In genomic region chr5:141139361-141139912, GRCm38 (mm10) we compare ENCODE assay signal across 9 mouse cellular contexts.
DNase-seq lines count a peak whose midpoint lies in the region; ATAC-seq lines count a peak whose summit lies in the region.
"Had no signal": no experiment of that assay in that cellular context is flagged by ENCODE, and none has a peak within 500 bp of the region (broad histone marks: within the 10 kb centered on the region; RNA-seq: fewer than 3 reads in every experiment).

No protein-coding gene starts in this region.

- H3K4me2 ChIP-seq in hindbrain, embryonic 11.5 days (replicated peaks; ENCODE audit: low read depth, low read length), result no peak overlapping the region
- peak overlapping the region; percentile 27 for H3K4me2 ChIP-seq in embryonic facial prominence, embryonic 14.5 days (ENCODE audit: low read depth, low read length)
- H3K4me2 ChIP-seq in hindbrain, embryonic 12.5 days (replicated peaks), result peak overlapping the region; percentile 31; the same call in 1 of the 2 replicates
- peak overlapping the region; percentile 45 for H3K4me2 ChIP-seq in midbrain, embryonic 14.5 days (ENCODE audit: low read length)

- H3K27me3 ChIP-seq in hindbrain, embryonic 11.5 days (ENCODE audit: control insufficient read depth, insufficient read depth, low read length), result no peaks in the 10 kb centered on the region
- H3K27me3 ChIP-seq in hindbrain, embryonic 10.5 days (ENCODE audit: insufficient read depth, poor library complexity, severe bottlenecking), result no peaks in the 10 kb centered on the region
- no peaks in the 10 kb centered on the region for H3K27me3 ChIP-seq in embryonic facial prominence, embryonic 14.5 days (replicated peaks; ENCODE audit: control insufficient read depth, insufficient read depth, low read length)
- no peaks in the 10 kb centered on the region for H3K27me3 ChIP-seq in hindbrain, embryonic 12.5 days
- no peaks in the 10 kb centered on the region for H3K27me3 ChIP-seq in midbrain, embryonic 14.5 days (ENCODE audit: control insufficient read depth, insufficient read depth, low read length)

- no peak overlapping the region for H3K4me3 ChIP-seq in hindbrain, embryonic 11.5 days (ENCODE audit: low read depth, low read length)
- H3K4me3 ChIP-seq in hindbrain, embryonic 10.5 days, result no peak overlapping the region
- no peak overlapping the region for H3K4me3 ChIP-seq in embryonic facial prominence, embryonic 14.5 days (ENCODE audit: low read depth, low read length)
- H3K4me3 ChIP-seq in hindbrain, embryonic 12.5 days, result no peak overlapping the region
- H3K4me3 ChIP-seq in midbrain, embryonic 14.5 days (replicated peaks; ENCODE audit: low read depth, low read length), result no peak overlapping the region

- no peak for ATAC-seq in hindbrain, embryonic 11.5 days (ENCODE audit: low FRiP score)
- ATAC-seq in embryonic facial prominence, embryonic 14.5 days (ENCODE audit: low read depth), result peak; percentile 63; the same call in 1 of the 2 replicates
- no peak for ATAC-seq in hindbrain, embryonic 12.5 days (ENCODE audit: low FRiP score)
- ATAC-seq in midbrain, embryonic 14.5 days (ENCODE audit: low FRiP score, low TSS enrichment), result no peak
- ATAC-seq in activated CD4-positive, CD25-positive, alpha-beta regulatory T cell, adult 4 months, result no peak

- no peak overlapping the region for H3K9ac ChIP-seq in hindbrain, embryonic 11.5 days (ENCODE audit: low read depth, low read length)
- H3K9ac ChIP-seq in embryonic facial prominence, embryonic 14.5 days (ENCODE audit: low read depth, low read length), result no peak overlapping the region
- H3K9ac ChIP-seq in hindbrain, embryonic 12.5 days, result 0 out of 2 replicates have a peak overlapping the region, but pooled peaks have one; percentile 23
- no peak overlapping the region; the same call in 1 of the 2 replicates for H3K9ac ChIP-seq in midbrain, embryonic 14.5 days (replicated peaks; ENCODE audit: low read length)

- DNase-seq in hindbrain, embryonic 11.5 days (ENCODE audit: low spot score), result peak; percentile 18
- no peak for DNase-seq in hindbrain, embryonic 10.5 days (ENCODE audit: low spot score)
- DNase-seq in embryonic facial prominence, embryonic 14.5 days (ENCODE audit: low spot score), result peak; percentile 50
- peak; percentile 67 for DNase-seq in midbrain, embryonic 14.5 days
- DNase-seq in thymus, postnatal 4 days, result no peak
- DNase-seq: kidney, postnatal 10 days; left cerebral cortex, postnatal 4 days had no signal

- H3K9me3 ChIP-seq in hindbrain, embryonic 11.5 days (ENCODE audit: control insufficient read depth, low read length), result no peaks in the 10 kb centered on the region
- H3K9me3 ChIP-seq in hindbrain, embryonic 10.5 days, result no peaks in the 10 kb centered on the region
- no peaks in the 10 kb centered on the region for H3K9me3 ChIP-seq in embryonic facial prominence, embryonic 14.5 days (ENCODE audit: control insufficient read depth, low read length)
- H3K9me3 ChIP-seq in hindbrain, embryonic 12.5 days (replicated peaks), result no peaks in the 10 kb centered on the region
- no peaks in the 10 kb centered on the region for H3K9me3 ChIP-seq in midbrain, embryonic 14.5 days (ENCODE audit: control insufficient read depth, low read length)

- H3K4me1 ChIP-seq in hindbrain, embryonic 11.5 days (replicated peaks; ENCODE audit: control insufficient read depth, insufficient read depth, low read length), result no peaks in the 10 kb centered on the region; the same call in 1 of the 2 replicates
- peaks cover 26% of the 10 kb centered on the region for H3K4me1 ChIP-seq in hindbrain, embryonic 10.5 days (replicated peaks)
- peaks cover 10% of the 10 kb centered on the region; the same call in 1 of the 2 replicates for H3K4me1 ChIP-seq in embryonic facial prominence, embryonic 14.5 days (ENCODE audit: control insufficient read depth, insufficient read depth, low read length)
- H3K4me1 ChIP-seq in hindbrain, embryonic 12.5 days, result peaks cover 19% of the 10 kb centered on the region
- peaks cover 10% of the 10 kb centered on the region; the same call in 1 of the 2 replicates for H3K4me1 ChIP-seq in midbrain, embryonic 14.5 days (ENCODE audit: control insufficient read depth, insufficient read depth, low read length)

- no peak overlapping the region for H3K27ac ChIP-seq in hindbrain, embryonic 11.5 days (ENCODE audit: low read depth, low read length)
- no peak overlapping the region for H3K27ac ChIP-seq in hindbrain, embryonic 10.5 days
- no peak overlapping the region for H3K27ac ChIP-seq in embryonic facial prominence, embryonic 14.5 days (replicated peaks; ENCODE audit: low read depth, low read length)
- no peak overlapping the region; the same call in 1 of the 2 replicates for H3K27ac ChIP-seq in hindbrain, embryonic 12.5 days
- peak overlapping the region; percentile 55 for H3K27ac ChIP-seq in midbrain, embryonic 14.5 days (replicated peaks; ENCODE audit: low read depth, low read length)

- WGBS in hindbrain, embryonic 11.5 days, result 44% methylated on average over 14 of the region's 14 CpGs
- 40% methylated on average over 14 of the region's 14 CpGs for WGBS in hindbrain, embryonic 10.5 days
- WGBS in embryonic facial prominence, embryonic 14.5 days, result 24% methylated on average over 14 of the region's 14 CpGs
- WGBS in hindbrain, embryonic 12.5 days, result 36% methylated on average over 14 of the region's 14 CpGs
- WGBS in midbrain, embryonic 14.5 days, result 9% methylated on average over 14 of the region's 14 CpGs

- no peaks in the 10 kb centered on the region for H3K36me3 ChIP-seq in hindbrain, embryonic 11.5 days (ENCODE audit: control insufficient read depth, insufficient read depth, low read length)
- H3K36me3 ChIP-seq in hindbrain, embryonic 10.5 days, result no peaks in the 10 kb centered on the region
- H3K36me3 ChIP-seq in embryonic facial prominence, embryonic 14.5 days (ENCODE audit: control insufficient read depth, insufficient read depth, low read length), result no peaks in the 10 kb centered on the region
- H3K36me3 ChIP-seq in hindbrain, embryonic 12.5 days, result no peaks in the 10 kb centered on the region
- no peaks in the 10 kb centered on the region for H3K36me3 ChIP-seq in midbrain, embryonic 14.5 days (ENCODE audit: control insufficient read depth, insufficient read depth, low read length)

Comparison
In these comparisons a context has a peak if more than half of its experiments do, and no peak if none do; other contexts are left out.
1. DNase-seq: peak in hindbrain, embryonic 11.5 days (single experiment), embryonic facial prominence, embryonic 14.5 days (single experiment) and midbrain, embryonic 14.5 days (single experiment); none in hindbrain, embryonic 10.5 days (single experiment) and thymus, postnatal 4 days (single experiment).